Mouse (Mus musculus) kidney, adult 2 months (tissue): ENCODE data around the gene Engase. TPM values are rescaled to one million over a fixed set of nuclear protein-coding genes. Genes with fewer than 3 reads are reported as not detected.
A peak's percentile ranks its signal among the peaks of the same experiment; 100 is the strongest.

ENCODE experiments used
- DNase-seq: peaks from one replicate; pipeline ENCODE4 v3.0.0; 2021
- H3K27ac ChIP-seq: fragments of 200-500 bp; 2 replicates; pipeline ENCODE4 v1.5.1; 2012; ENCODE audit warnings: low read depth, low read length, control low read depth, inconsistent platforms; ENCODE audit not compliant: insufficient read depth
- H3K27me3 ChIP-seq: fragments of 200-500 bp; replicated peaks from 2 replicates; pipeline ENCODE4 v1.6.1; 2012; ENCODE audit warnings: mild to moderate bottlenecking, moderate library complexity, low read length, inconsistent platforms; ENCODE audit not compliant: control insufficient read depth, insufficient read depth
- H3K36me3 ChIP-seq: fragments of 200-500 bp; 2 replicates; pipeline ENCODE4 v1.6.1; 2012; ENCODE audit warnings: mild to moderate bottlenecking, moderate library complexity, low read length, inconsistent platforms; ENCODE audit not compliant: control insufficient read depth, insufficient read depth
- H3K4me1 ChIP-seq: fragments of 200-500 bp; 2 replicates; pipeline ENCODE4 v1.6.1; 2011; ENCODE audit warnings: low read length; ENCODE audit not compliant: control insufficient read depth, insufficient read depth
- H3K4me3 ChIP-seq: fragments of 200-500 bp; 2 replicates; pipeline ENCODE4 v1.5.1; 2011; ENCODE audit warnings: mild to moderate bottlenecking, low read depth, low read length, control low read depth; ENCODE audit not compliant: insufficient read depth
- CTCF ChIP-seq: fragments of 200-500 bp; conservative IDR thresholded peaks from 2 replicates; pipeline ENCODE4 v1.5.1; 2011; ENCODE audit warnings: low read depth, mild to moderate bottlenecking, control low read depth, low read length, moderate library complexity, mixed read lengths; ENCODE audit not compliant: insufficient read depth, insufficient read length
- POLR2A ChIP-seq: fragments of 200-500 bp; IDR thresholded peaks from one replicate; pipeline ENCODE4 v1.6.1; 2011; ENCODE audit warnings: low read depth, low read length, control low read depth
- WGBS: fragments of 180-500 bp; shearing (Covaris S2); methylation state at CpG from one replicate; pipeline ENCODE4 v1.1.7; 2018; 5-methylcytosine and 5-hydroxymethylcytosine counted together
- polyA plus RNA-seq: library from polyadenylated mRNA; depleted of rRNA; stranded (reverse); fragments of >200 nt; gene quantifications from 2 replicates; pipeline ENCODE4 v1.2.3, GENCODE M21; 2012

The Engase gene
- polyA plus RNA-seq, 1 experiment, result 12.3 TPM

DNA sequence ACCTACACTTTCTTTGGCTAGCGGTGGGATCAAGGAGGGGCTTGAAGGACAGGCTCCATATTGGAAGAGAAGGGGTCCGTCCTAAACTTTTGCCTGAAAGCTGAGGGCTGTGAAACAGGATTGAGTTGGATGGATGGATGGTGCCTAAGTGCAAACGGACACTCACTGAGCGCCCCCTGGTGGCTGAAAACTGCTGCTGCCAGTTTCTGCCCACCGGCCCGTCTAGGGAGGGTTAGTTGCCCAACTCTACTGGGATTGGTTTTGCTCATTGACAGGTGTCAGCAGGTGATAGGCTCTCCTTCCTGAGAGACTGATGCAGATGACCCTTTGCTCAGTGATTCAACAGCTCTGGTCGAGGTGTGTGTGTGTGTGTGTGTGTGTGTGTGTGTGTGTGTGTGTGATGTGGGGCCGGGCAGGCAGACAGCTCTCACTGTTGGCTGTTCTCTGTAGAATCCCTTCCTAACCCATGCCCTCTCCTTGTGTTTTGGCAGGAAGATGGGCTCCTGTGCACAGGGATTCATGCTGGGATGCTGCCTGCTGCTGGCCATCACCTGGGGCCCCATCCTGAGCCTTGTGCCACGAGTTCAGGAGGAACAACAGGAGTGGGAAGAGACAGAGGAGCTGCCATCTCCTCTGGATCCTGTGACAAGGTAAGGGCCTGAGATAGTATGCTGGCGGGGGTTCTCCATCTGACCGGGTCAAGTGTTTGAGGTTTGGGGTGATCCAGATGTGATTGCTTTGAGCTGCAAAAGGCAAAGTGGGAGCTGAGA is 33.2 kb upstream of the Engase start:
- peak; percentile 69 for DNase-seq
- H3K27ac ChIP-seq, result no peak overlapping the region
- 34% methylated on average over 11 of the region's 11 CpGs for WGBS
- no peaks in the 10 kb centered on the region for H3K27me3 ChIP-seq
- no peaks in the 10 kb centered on the region for H3K36me3 ChIP-seq
- TF ChIP-seq CTCF, result peak; percentile 88
- TF ChIP-seq POLR2A, result no peak
- peaks cover 8% of the 10 kb centered on the region; the same call in 1 of the 2 replicates for H3K4me1 ChIP-seq
- H3K4me3 ChIP-seq, result no peak overlapping the region

DNA sequence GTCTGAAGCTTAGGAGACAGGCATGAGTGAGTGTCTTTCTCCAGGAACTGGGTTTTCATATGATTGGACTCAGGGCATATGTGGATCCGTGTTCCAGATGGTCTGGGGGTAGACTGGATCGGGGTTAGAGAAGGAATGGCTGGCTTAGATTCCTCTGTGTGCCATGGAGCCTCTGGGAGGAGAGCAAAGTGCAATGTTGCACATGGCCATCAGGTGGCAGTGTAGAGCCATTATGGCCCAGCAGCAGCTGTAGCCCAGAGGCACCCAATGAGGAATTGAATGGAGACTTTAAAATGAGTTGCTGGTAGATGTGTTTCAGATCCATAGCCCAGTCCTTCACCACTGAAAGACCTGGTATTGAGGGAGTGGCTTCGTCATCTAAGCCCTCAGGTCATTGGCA is 30.8 kb upstream of the Engase start:
- TF ChIP-seq POLR2A, result no peak
- peak; percentile 99 for TF ChIP-seq CTCF
- 10% methylated on average over 3 of the region's 3 CpGs for whole genome bisulfite sequencing
- Histone ChIP-seq H3K27me3 (no peaks in the 10 kb centered on the region), H3K4me1 (no peaks in the 10 kb centered on the region), H3K36me3 (no peaks in the 10 kb centered on the region), H3K4me3 (no peak overlapping the region), H3K27ac (no peak overlapping the region)
- DNase-seq, result peak; percentile 58

DNA sequence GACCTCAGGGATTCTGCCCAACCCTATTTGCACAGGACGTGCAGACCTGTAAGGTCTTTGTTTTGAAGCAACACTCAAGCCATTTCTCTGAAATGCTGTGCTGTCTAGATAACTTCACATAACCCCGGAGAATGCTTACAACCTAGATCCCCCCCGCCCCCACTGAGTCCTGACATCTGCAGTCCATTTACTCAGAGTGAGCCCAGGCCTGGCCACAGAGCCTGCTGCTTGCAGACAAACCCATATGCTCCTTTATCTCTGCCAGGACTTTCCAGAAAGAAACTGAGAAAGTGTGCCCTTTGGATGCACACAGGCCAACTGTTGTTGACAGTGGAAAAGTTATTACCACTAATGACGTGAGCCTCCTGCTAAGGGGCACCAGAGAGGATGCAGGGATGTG is 29.3 kb upstream of the Engase start:
- DNase-seq, result no peak
- Histone ChIP-seq H3K36me3 (no peaks in the 10 kb centered on the region), H3K27ac (no peak overlapping the region), H3K4me3 (no peak overlapping the region), H3K4me1 (no peaks in the 10 kb centered on the region), H3K27me3 (no peaks in the 10 kb centered on the region)
- WGBS, result 71% methylated on average over 4 of the region's 4 CpGs
- no peak for TF ChIP-seq POLR2A

DNA sequence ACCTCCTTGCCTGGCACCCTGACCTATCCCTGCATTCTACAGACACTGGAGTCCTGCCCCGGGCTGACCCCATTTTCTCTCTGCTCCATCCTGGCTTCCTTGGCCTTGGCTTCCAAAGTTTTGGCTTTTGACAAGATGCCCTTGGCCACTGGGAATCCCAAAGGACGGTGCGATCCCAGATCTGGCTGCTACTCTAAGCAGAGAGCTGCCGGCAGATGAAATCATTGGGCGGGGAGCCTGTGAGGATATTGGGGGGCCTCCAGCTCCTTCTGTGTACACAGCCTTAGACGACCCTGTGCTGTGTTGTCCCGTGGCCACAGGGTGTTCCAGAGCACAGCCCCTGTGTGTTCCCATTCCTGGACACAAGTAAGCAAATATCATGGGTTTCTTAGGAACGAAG is 28.2 kb upstream of the Engase start:
- Histone ChIP-seq H3K27me3 (no peaks in the 10 kb centered on the region), H3K27ac (no peak overlapping the region), H3K4me3 (no peak overlapping the region), H3K36me3 (no peaks in the 10 kb centered on the region), H3K4me1 (no peaks in the 10 kb centered on the region)
- TF ChIP-seq POLR2A (no peak), CTCF (no peak)
- DNase-seq, result no peak
- WGBS, result 87% methylated on average over 8 of the region's 8 CpGs

DNA sequence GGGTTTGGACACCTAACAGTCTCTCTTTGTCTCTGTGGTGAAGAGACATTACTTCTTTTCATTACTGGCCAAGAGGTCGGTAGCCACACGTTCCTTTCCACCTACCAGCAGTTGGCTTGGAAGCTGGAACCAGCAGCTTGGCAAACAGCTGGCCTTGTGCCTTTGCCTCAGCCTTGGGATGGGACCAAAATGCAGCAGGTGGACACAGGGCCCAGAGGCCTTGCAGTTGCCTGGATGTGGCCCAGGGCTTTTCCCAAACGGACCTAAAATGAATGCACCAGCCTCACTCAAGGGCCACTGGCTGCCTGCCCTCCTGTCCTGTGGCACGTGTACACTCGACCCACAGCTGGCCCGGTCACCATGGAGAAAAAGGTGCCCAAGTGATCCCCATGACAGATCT is 25.4 kb upstream of the Engase start:
- Histone ChIP-seq H3K36me3 (no peaks in the 10 kb centered on the region), H3K4me1 (no peaks in the 10 kb centered on the region), H3K27ac (no peak overlapping the region), H3K4me3 (no peak overlapping the region), H3K27me3 (no peaks in the 10 kb centered on the region)
- DNase-seq, result no peak
- TF ChIP-seq POLR2A, result no peak
- no peak for TF ChIP-seq CTCF
- 86% methylated on average over 6 of the region's 6 CpGs for WGBS

DNA sequence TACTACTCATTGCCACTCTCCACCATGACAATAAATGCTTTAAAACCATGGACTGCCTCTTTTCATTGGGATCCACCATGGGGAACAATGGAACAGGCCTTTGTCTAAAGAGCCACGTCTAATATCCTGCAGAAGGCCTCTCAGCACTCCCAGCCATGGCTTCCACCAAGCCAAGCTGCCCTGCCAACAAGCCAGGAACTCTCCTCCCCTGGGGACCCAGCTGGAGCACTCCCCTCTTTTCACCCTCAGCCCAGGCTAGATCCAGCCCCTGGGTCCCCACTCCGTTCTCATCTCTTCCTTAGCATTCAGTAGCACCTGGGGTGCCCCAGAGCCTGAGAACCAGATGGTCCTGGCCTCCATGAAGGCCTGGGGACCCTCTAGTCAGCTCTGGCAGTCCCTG is 23.7 kb upstream of the Engase start:
- no peak overlapping the region for H3K27ac ChIP-seq
- 81% methylated on average over 2 of the region's 2 CpGs for WGBS
- H3K36me3 ChIP-seq, result no peaks in the 10 kb centered on the region
- no peaks in the 10 kb centered on the region for H3K4me1 ChIP-seq
- TF ChIP-seq POLR2A, result no peak
- H3K27me3 ChIP-seq, result no peaks in the 10 kb centered on the region
- no peak for DNase-seq
- no peak overlapping the region for H3K4me3 ChIP-seq

DNA sequence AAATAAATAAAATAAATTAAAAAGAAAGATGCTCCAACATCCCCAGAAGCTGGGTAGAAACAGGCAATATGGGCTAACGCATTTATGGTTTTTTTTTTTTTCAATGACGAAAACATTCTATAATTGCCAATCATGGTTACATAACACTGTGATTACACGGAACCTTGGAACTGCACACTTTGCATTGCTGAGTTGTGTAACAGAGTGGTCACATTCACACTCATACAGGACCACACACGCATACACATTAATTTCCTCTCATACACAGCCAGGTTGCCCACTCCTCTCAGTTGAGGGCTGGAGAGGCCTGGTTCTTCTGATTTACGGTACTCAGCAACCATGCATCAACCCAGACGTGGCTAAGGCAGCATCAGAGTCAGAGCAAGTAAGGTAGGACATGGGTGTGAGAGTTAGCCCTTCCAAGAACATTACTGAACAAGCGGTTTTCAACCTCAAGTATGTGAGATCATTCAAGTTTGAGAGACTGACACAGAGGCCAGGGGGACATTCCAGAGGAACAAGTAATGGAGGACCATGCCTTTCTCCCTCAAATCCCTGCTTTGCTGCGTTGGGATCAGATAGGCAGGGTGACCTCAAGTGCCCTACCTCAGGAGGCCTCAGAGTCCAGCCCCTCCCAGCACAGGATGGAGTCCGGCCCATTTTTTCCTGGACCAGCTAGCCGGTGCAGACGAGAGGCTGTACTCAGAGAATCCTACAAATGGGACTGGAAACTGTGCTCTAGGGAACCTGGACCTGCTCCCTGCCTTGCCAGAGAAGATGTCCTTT is 22.6 kb upstream of the Engase start:
- H3K36me3 ChIP-seq, result no peaks in the 10 kb centered on the region
- peaks cover 5% of the 10 kb centered on the region; the same call in 1 of the 2 replicates for H3K4me1 ChIP-seq
- H3K4me3 ChIP-seq, result no peak overlapping the region
- DNase-seq, result no peak
- WGBS, result 65% methylated on average over 11 of the region's 11 CpGs
- TF ChIP-seq POLR2A (no peak), CTCF (no peak)
- no peaks in the 10 kb centered on the region for H3K27me3 ChIP-seq
- no peak overlapping the region for H3K27ac ChIP-seq
